Comparison of ENCODE assay signal across 14 mouse cellular contexts in the genomic region with DNA sequence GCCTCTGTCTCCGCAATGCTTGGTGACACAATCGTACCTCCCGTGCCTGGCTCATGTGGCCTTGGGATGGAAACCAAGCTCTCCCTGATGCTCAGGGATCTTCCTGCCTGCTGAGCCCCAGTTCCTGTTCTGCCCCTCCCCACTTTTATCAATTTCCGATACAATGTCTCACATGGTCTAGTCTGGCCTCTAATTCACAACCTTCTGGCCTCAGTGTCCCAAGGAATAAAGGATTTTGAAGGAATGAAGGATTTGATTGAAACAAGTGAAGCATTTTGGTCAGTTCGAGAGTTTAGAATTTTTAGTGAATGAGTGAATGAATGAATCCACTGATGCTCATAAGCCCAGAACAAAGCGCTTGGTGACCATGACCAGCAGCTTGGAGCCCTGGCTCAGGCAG. TPM values are rescaled to one million over a fixed set of nuclear protein-coding genes. Genes with fewer than 3 reads are reported as not detected.
A peak's percentile ranks its signal among the peaks of the same experiment; 100 is the strongest.
DNase-seq lines count a peak whose midpoint lies in the region; ATAC-seq and TF ChIP-seq lines count a peak whose summit lies in the region.
"Had no signal": no experiment of that assay in that cellular context is flagged by ENCODE, and none has a peak within 500 bp of the region (broad histone marks: within the 10 kb centered on the region; RNA-seq: fewer than 3 reads in every experiment).

No protein-coding gene starts in this region.

- ATAC-seq in heart, embryonic 13.5 days (ENCODE audit: extremely low read depth, insufficient number of reproducible peaks, low FRiP score, low TSS enrichment) = no peak
- ATAC-seq in limb, embryonic 15.5 days (ENCODE audit: insufficient number of reproducible peaks, low FRiP score, low TSS enrichment, low read depth) = no peak
- ATAC-seq: midbrain, embryonic 13.5 days had no signal

- H3K4me3 ChIP-seq in heart, embryonic 13.5 days = peak overlapping the region; percentile 32
- peak overlapping the region; percentile 75 for H3K4me3 ChIP-seq in testis, adult 2 months (ENCODE audit: control insufficient read depth, low read depth, low read length)
- H3K4me3 ChIP-seq in limb, embryonic 15.5 days = peak overlapping the region; percentile 25
- H3K4me3 ChIP-seq: midbrain, embryonic 13.5 days had no signal

- no peaks in the 10 kb centered on the region for H3K9me3 ChIP-seq in heart, embryonic 13.5 days
- H3K9me3 ChIP-seq in limb, embryonic 15.5 days = no peaks in the 10 kb centered on the region
- H3K9me3 ChIP-seq: limb, embryonic 12.5 days; midbrain, embryonic 13.5 days had no signal

- peak overlapping the region; percentile 72 for H3K9ac ChIP-seq in heart, embryonic 13.5 days
- no peak overlapping the region for H3K9ac ChIP-seq in limb, embryonic 15.5 days
- H3K9ac ChIP-seq: midbrain, embryonic 13.5 days had no signal

- peak overlapping the region; percentile 49 for H3K4me2 ChIP-seq in heart, embryonic 13.5 days
- H3K4me2 ChIP-seq in limb, embryonic 15.5 days = peak overlapping the region; percentile 30; the same call in 1 of the 2 replicates
- H3K4me2 ChIP-seq: midbrain, embryonic 13.5 days had no signal

- H3K4me1 ChIP-seq in heart, embryonic 13.5 days = peaks cover 19% of the 10 kb centered on the region
- H3K4me1 ChIP-seq in testis, adult 2 months (ENCODE audit: control insufficient read depth, insufficient read depth, low read length) = peaks cover 20% of the 10 kb centered on the region
- H3K4me1 ChIP-seq in limb, embryonic 15.5 days = 0 out of 2 replicates have a peak, but pooled peaks cover 9% of the 10 kb centered on the region
- H3K4me1 ChIP-seq: midbrain, embryonic 13.5 days had no signal

- no peak for TF ChIP-seq POLR2A in testis, adult 2 months (IDR thresholded peaks at IDR 0.05; ENCODE audit: control insufficient read depth, low read depth, low read length)

- 63% methylated on average over 6 of the region's 6 CpGs for WGBS in heart, embryonic 13.5 days
- 75% methylated on average over 6 of the region's 6 CpGs for WGBS in limb, embryonic 15.5 days

- no peak overlapping the region for H3K27ac ChIP-seq in heart, embryonic 13.5 days (replicated peaks)
- no peak overlapping the region; the same call in 1 of the 2 replicates for H3K27ac ChIP-seq in testis, adult 2 months (ENCODE audit: control insufficient read depth, insufficient read depth, low read depth, low read length)
- H3K27ac ChIP-seq in limb, embryonic 15.5 days = peak overlapping the region; percentile 68; the same call in 1 of the 2 replicates
- H3K27ac ChIP-seq: limb, embryonic 12.5 days; midbrain, embryonic 13.5 days had no signal

- no peak for TF ChIP-seq CTCF in testis, adult 2 months (IDR thresholded peaks at IDR 0.05; ENCODE audit: control insufficient read depth, insufficient read depth, insufficient replicate concordance, low read depth, low read length)

- intact Hi-C loops in heart, postnatal 14 days (cut with DNase I) = no loop called here

- no peaks in the 10 kb centered on the region for H3K36me3 ChIP-seq in heart, embryonic 13.5 days
- H3K36me3 ChIP-seq in testis, adult 2 months (ENCODE audit: control insufficient read depth, insufficient read depth, low read length) = no peaks in the 10 kb centered on the region
- no peaks in the 10 kb centered on the region for H3K36me3 ChIP-seq in limb, embryonic 15.5 days

- no peaks in the 10 kb centered on the region; the same call in 1 of the 2 replicates for H3K27me3 ChIP-seq in heart, embryonic 13.5 days (replicated peaks)
- H3K27me3 ChIP-seq in testis, adult 2 months (ENCODE audit: control insufficient read depth, insufficient read depth, low read length) = no peaks in the 10 kb centered on the region
- peaks cover 12% of the 10 kb centered on the region for H3K27me3 ChIP-seq in limb, embryonic 15.5 days

- DNase-seq in heart, postnatal 14 days = no peak
- DNase-seq in testis, postnatal 10 days (ENCODE audit: low spot score) = no peak
- no peak for DNase-seq in natural killer cell, adult 2 months (ENCODE audit: low spot score in 2 of 2)
- DNase-seq in B cell, adult 2 months = no peak
- DNase-seq in left cerebral cortex, adult 11 months (ENCODE audit: low spot score) = no peak
- DNase-seq: cerebellum, postnatal 14 days; kidney, adult 2 months; layer of hippocampus, adult 9-11 months; thymus, adult 18-20 months had no signal

RNA-seq across cellular contexts. Expression of a gene that starts 0.9 kb away (rescaled TPM):
- polyA plus RNA-seq in heart, embryonic 13.5 days (2015; fragmentation: Nextera tagmentation; extraction: Ambion mirVana) = 1.5 and 2.0 TPM in 2 replicates
- total RNA-seq in heart, postnatal 14 days (2021) = under 1 TPM; 0.73 to 0.76 TPM
- 1.0 and 1.2 TPM in 2 replicates for polyA plus RNA-seq in testis, adult 2 months (2012; rRNA removed)
- 7.3 and 7.9 TPM in 2 replicates for polyA plus RNA-seq in limb, embryonic 15.5 days (2015; fragmentation: Nextera tagmentation; extraction: Ambion mirVana)

RNA-seq across cellular contexts. Expression of a gene that starts 21.8 kb away (rescaled TPM):
- 59.0 and 62.7 TPM in 2 replicates for polyA plus RNA-seq in heart, embryonic 13.5 days (2015; fragmentation: Nextera tagmentation; extraction: Ambion mirVana)
- total RNA-seq in heart, postnatal 14 days (2021) = 10 to 100 TPM; 50.6 to 51.6 TPM
- polyA plus RNA-seq in testis, adult 2 months (2012; rRNA removed) = 26.3 and 28.9 TPM in 2 replicates
- 80.4 and 81.7 TPM in 2 replicates for polyA plus RNA-seq in limb, embryonic 15.5 days (2015; fragmentation: Nextera tagmentation; extraction: Ambion mirVana)

RNA-seq across cellular contexts. Expression of a gene that starts 23.2 kb away (rescaled TPM):
- 0.53 and 0.62 TPM in 2 replicates for polyA plus RNA-seq in heart, embryonic 13.5 days (2015; fragmentation: Nextera tagmentation; extraction: Ambion mirVana)
- 1 to 10 TPM in 1 of 2 experiments, under 1 TPM in 1; 0.96 to 1.2 TPM for total RNA-seq in heart, postnatal 14 days (2021)
- polyA plus RNA-seq in testis, adult 2 months (2012; rRNA removed) = 0.04 and 0.13 TPM in 2 replicates
- polyA plus RNA-seq in limb, embryonic 15.5 days (2015; fragmentation: Nextera tagmentation; extraction: Ambion mirVana) = 0.67 and 0.72 TPM in 2 replicates

RNA-seq across cellular contexts. Expression of a gene that starts 26.9 kb away (rescaled TPM):
- 51.7 and 53.8 TPM in 2 replicates for polyA plus RNA-seq in heart, embryonic 13.5 days (2015; fragmentation: Nextera tagmentation; extraction: Ambion mirVana)
- total RNA-seq in heart, postnatal 14 days (2021) = 10 to 100 TPM; 55.4 to 62.0 TPM
- 70.4 and 71.3 TPM in 2 replicates for polyA plus RNA-seq in testis, adult 2 months (2012; rRNA removed)
- 94.0 and 95.1 TPM in 2 replicates for polyA plus RNA-seq in limb, embryonic 15.5 days (2015; fragmentation: Nextera tagmentation; extraction: Ambion mirVana)

RNA-seq across cellular contexts. Expression of a gene that starts 36.1 kb away (rescaled TPM):
- polyA plus RNA-seq in heart, embryonic 13.5 days (2015; fragmentation: Nextera tagmentation; extraction: Ambion mirVana) = 629 and 649 TPM in 2 replicates
- 100 to 1,000 TPM; 900 to 948 TPM for total RNA-seq in heart, postnatal 14 days (2021)
- 154 and 172 TPM in 2 replicates for polyA plus RNA-seq in testis, adult 2 months (2012; rRNA removed)
- 517 and 519 TPM in 2 replicates for polyA plus RNA-seq in limb, embryonic 15.5 days (2015; fragmentation: Nextera tagmentation; extraction: Ambion mirVana)

Comparison
In these comparisons a context has a peak if more than half of its experiments do, and no peak if none do; other contexts are left out.
1. H3K4me3 ChIP-seq: peak in every context shown above with its lines; median percentile 75 in testis, adult 2 months; 32 in heart, embryonic 13.5 days; 25 in limb, embryonic 15.5 days.